Comparison of ENCODE assay signal across 8 mouse cellular contexts in the genomic region with DNA sequence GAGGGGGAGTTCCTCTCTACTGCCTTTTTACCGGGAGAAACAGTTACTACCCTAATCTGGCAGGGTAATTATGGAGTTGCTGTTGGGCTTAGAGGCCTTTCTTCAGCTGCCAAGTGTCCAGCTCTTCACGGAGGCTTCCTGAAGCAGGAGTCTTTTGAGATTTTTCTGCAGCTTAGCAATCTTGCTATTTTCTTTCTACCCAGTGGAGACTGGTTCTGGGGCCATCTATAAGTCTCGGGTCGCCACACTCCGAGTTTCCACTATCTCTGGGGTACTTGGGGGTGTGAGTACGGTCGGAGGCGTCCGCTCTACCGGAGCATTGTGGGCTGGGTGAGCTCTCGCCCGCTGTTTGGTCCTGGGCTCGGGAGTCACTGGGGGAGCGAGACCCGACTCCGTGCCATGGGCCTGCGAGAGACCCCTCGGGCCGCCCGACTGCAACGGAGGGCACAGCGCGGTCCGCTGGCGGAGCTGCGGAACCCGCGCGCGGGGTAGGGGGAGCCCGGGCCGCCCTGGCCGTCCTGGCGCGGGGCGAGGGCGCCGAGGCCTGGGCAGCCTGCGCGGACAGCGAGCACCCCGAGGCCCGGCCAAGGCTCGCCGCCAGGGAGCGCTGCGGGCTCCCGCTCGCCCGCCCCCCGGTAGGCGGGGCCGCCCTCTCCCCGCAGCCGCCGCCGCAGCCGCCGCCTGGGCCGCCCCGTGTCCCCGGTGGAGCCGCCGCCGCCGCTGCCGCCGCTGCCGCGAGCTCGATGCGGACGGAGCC. TPM values are rescaled to one million over a fixed set of nuclear protein-coding genes. Genes with fewer than 3 reads are reported as not detected.
DNase-seq lines count a peak whose midpoint lies in the region; ATAC-seq and TF ChIP-seq lines count a peak whose summit lies in the region.

A gene (plus strand): TSS at position 661 of the 757 bp plus-strand sequence.

- peaks cover 32% of the 10 kb centered on the region for H3K36me3 ChIP-seq in heart, embryonic 14.5 days (ENCODE audit: control insufficient read depth, insufficient read depth, low read length)
- peaks cover 4% of the 10 kb centered on the region; the same call in 1 of the 2 replicates for H3K36me3 ChIP-seq in liver, embryonic 14.5 days (replicated peaks; ENCODE audit: control insufficient read depth, insufficient read depth, low read depth)
- H3K36me3 ChIP-seq in neural tube, embryonic 12.5 days: peaks cover 28% of the 10 kb centered on the region
- H3K36me3 ChIP-seq in stomach, postnatal 0 days (ENCODE audit: control insufficient read depth, insufficient read depth, low read length): peaks cover 8% of the 10 kb centered on the region

- DNase-seq in kidney, postnatal 10 days: peak; percentile 94
- peak; percentile 60 to 66 (median 61) for DNase-seq in liver, embryonic 14.5 days (ENCODE audit: low read depth in 3 of 3, low spot score in 3 of 3)
- peak; percentile 90 for DNase-seq in stomach, postnatal 0 days (ENCODE audit: low spot score)

- H3K4me2 ChIP-seq in heart, embryonic 14.5 days (ENCODE audit: low read length): peak within 1 kb of the TSS; percentile 90
- peak within 1 kb of the TSS; percentile 92 for H3K4me2 ChIP-seq in liver, embryonic 14.5 days (ENCODE audit: low read depth)
- peak within 1 kb of the TSS; percentile 76 for H3K4me2 ChIP-seq in neural tube, embryonic 12.5 days (replicated peaks)
- peak within 1 kb of the TSS; percentile 82 for H3K4me2 ChIP-seq in stomach, postnatal 0 days (replicated peaks; ENCODE audit: low read depth)

- no peaks in the 10 kb centered on the region for H3K9me3 ChIP-seq in heart, embryonic 14.5 days (ENCODE audit: control insufficient read depth, low read length)
- no peaks in the 10 kb centered on the region for H3K9me3 ChIP-seq in liver, embryonic 14.5 days (ENCODE audit: control insufficient read depth, low read length)
- H3K9me3 ChIP-seq in neural tube, embryonic 12.5 days: no peaks in the 10 kb centered on the region
- H3K9me3 ChIP-seq in stomach, postnatal 0 days (ENCODE audit: control insufficient read depth, low read length): no peaks in the 10 kb centered on the region

- peak within 1 kb of the TSS; percentile 92 for H3K27ac ChIP-seq in brown adipose tissue, adult 24 weeks (replicated peaks; ENCODE audit: low read depth, low read length)
- peak within 1 kb of the TSS; percentile 93 for H3K27ac ChIP-seq in heart, embryonic 14.5 days (replicated peaks in 1 of 2; ENCODE audit: control insufficient read depth in 1 of 2, insufficient read depth in 1 of 2, low read depth in 2 of 2, low read length in 2 of 2)
- peak within 1 kb of the TSS; percentile 34 for H3K27ac ChIP-seq in liver, embryonic 14.5 days
- peak within 1 kb of the TSS; percentile 91 for H3K27ac ChIP-seq in neural tube, embryonic 12.5 days
- H3K27ac ChIP-seq in stomach, postnatal 0 days (replicated peaks): peak within 1 kb of the TSS; percentile 93

- peak within 1 kb of the TSS; percentile 96 for H3K4me3 ChIP-seq in brown adipose tissue, adult 24 weeks (ENCODE audit: insufficient read depth, low read depth, low read length)
- H3K4me3 ChIP-seq in heart, embryonic 14.5 days (ENCODE audit: control insufficient read depth in 1 of 2, insufficient read depth in 1 of 2, low read depth in 1 of 2, low read length in 2 of 2): peak within 1 kb of the TSS; percentile 58 to 84
- H3K4me3 ChIP-seq in liver, embryonic 14.5 days (ENCODE audit: insufficient read depth in 1 of 2, low read depth in 2 of 2, low read length in 2 of 2): peak within 1 kb of the TSS; percentile 65 to 89
- peak within 1 kb of the TSS; percentile 92 for H3K4me3 ChIP-seq in neural tube, embryonic 12.5 days
- H3K4me3 ChIP-seq in stomach, postnatal 0 days (ENCODE audit: low read depth, low read length): peak within 1 kb of the TSS; percentile 90

- TF ChIP-seq EP300 in liver, embryonic 14.5 days (IDR thresholded peaks at IDR 0.05; ENCODE audit: low read depth): no peak
- TF ChIP-seq EP300 in stomach, postnatal 0 days (optimal IDR thresholded peaks at IDR 0.05): no peak

- peak within 1 kb of the TSS; percentile 95 for H3K9ac ChIP-seq in heart, embryonic 14.5 days (ENCODE audit: low read length)
- H3K9ac ChIP-seq in liver, embryonic 14.5 days (replicated peaks): peak within 1 kb of the TSS; percentile 89
- H3K9ac ChIP-seq in neural tube, embryonic 12.5 days: peak within 1 kb of the TSS; percentile 96
- peak within 1 kb of the TSS; percentile 96 for H3K9ac ChIP-seq in stomach, postnatal 0 days (ENCODE audit: low read length)

- peak; percentile 88 for ATAC-seq in CD4-positive, CD25-positive, alpha-beta regulatory T cell, adult 4 months
- ATAC-seq in erythroid progenitor cell, adult 5-6 weeks (replicated peaks; ENCODE audit: low FRiP score, poor library complexity, severe bottlenecking): peak; percentile 88
- peak; percentile 91 for ATAC-seq in heart, embryonic 14.5 days (ENCODE audit: insufficient number of reproducible peaks, insufficient read depth, low FRiP score, low read depth)
- peak; percentile 91 for ATAC-seq in liver, embryonic 14.5 days (ENCODE audit: insufficient read depth)
- ATAC-seq in neural tube, embryonic 12.5 days (ENCODE audit: low FRiP score, low read depth): peak; percentile 92
- peak; percentile 93 for ATAC-seq in stomach, postnatal 0 days (ENCODE audit: low FRiP score, low TSS enrichment)

- H3K4me1 ChIP-seq in brown adipose tissue, adult 24 weeks (ENCODE audit: control insufficient read depth, insufficient read depth, insufficient read length, low read length): peaks cover 7% of the 10 kb centered on the region; the same call in 1 of the 2 replicates
- H3K4me1 ChIP-seq in heart, embryonic 14.5 days (ENCODE audit: control insufficient read depth in 2 of 2, insufficient read depth in 2 of 2, low read length in 2 of 2): peaks cover 10 to 20% of the 10 kb centered on the region in 2 experiments
- H3K4me1 ChIP-seq in liver, embryonic 14.5 days (replicated peaks; ENCODE audit: control insufficient read depth in 2 of 2, insufficient read depth in 2 of 2, low read length in 1 of 2): peaks cover 5 to 25% of the 10 kb centered on the region in 2 experiments; a peak in 3 of 4 replicates
- H3K4me1 ChIP-seq in neural tube, embryonic 12.5 days: peaks cover 21% of the 10 kb centered on the region
- H3K4me1 ChIP-seq in stomach, postnatal 0 days (replicated peaks; ENCODE audit: control insufficient read depth, insufficient read depth): peaks cover 3% of the 10 kb centered on the region; the same call in 1 of the 2 replicates

- no peaks in the 10 kb centered on the region for H3K27me3 ChIP-seq in heart, embryonic 14.5 days (ENCODE audit: control insufficient read depth, insufficient read depth, low read length)
- H3K27me3 ChIP-seq in liver, embryonic 14.5 days (ENCODE audit: control insufficient read depth, insufficient read depth, low read length): no peaks in the 10 kb centered on the region
- no peaks in the 10 kb centered on the region for H3K27me3 ChIP-seq in neural tube, embryonic 12.5 days (replicated peaks)
- H3K27me3 ChIP-seq in stomach, postnatal 0 days (ENCODE audit: control insufficient read depth, insufficient read depth, low read length): no peaks in the 10 kb centered on the region

- peak; percentile 48 for TF ChIP-seq CTCF in liver, embryonic 14.5 days (IDR thresholded peaks at IDR 0.05; ENCODE audit: low read depth)
- peak; percentile 63 for TF ChIP-seq CTCF in stomach, postnatal 0 days (IDR thresholded peaks at IDR 0.05; ENCODE audit: low read depth)

- under 1% methylated on average over 58 of the region's 73 CpGs for WGBS in heart, embryonic 14.5 days
- WGBS in liver, embryonic 14.5 days (ENCODE audit: insufficient replicate concordance): under 1% methylated on average over 65 of the region's 73 CpGs
- WGBS in neural tube, embryonic 12.5 days: under 1% methylated on average over 60 of the region's 73 CpGs
- 0% methylated on average over 41 of the region's 73 CpGs for WGBS in stomach, postnatal 0 days

RNA-seq across cellular contexts. Expression of the gene that starts here (rescaled TPM):
- 1 to 10 TPM; 2.3 to 3.3 TPM for polyA plus RNA-seq in CD4-positive, CD25-positive, alpha-beta regulatory T cell, adult 4 months (2017; shearing (Covaris generic))
- 16.9 and 22.4 TPM in 2 replicates for polyA plus RNA-seq in brown adipose tissue, adult 24 weeks (2012; ENCODE audit: insufficient read depth, insufficient read length, missing spikeins)
- total RNA-seq in erythroid progenitor cell, adult 5-6 weeks (2015; ENCODE audit: low replicate concordance): 11.9 and 20.5 TPM in 2 replicates
- total RNA-seq in erythroid progenitor cell, adult 5-6 weeks (2017; ENCODE audit: low replicate concordance): 4.4 and 10.2 TPM in 2 replicates
- polyA plus RNA-seq in heart, embryonic 14.5 days (2014; fragmentation: Nextera tagmentation; extraction: Ambion mirVana): 7.9 and 9.9 TPM in 2 replicates
- 7.4 and 7.7 TPM in 2 replicates for polyA plus RNA-seq in liver, embryonic 14.5 days (2012; rRNA removed)
- polyA plus RNA-seq in liver, embryonic 14.5 days (2014; fragmentation: Nextera tagmentation; extraction: Ambion mirVana): 4.3 and 5.5 TPM in 2 replicates
- 10.2 and 13.2 TPM in 2 replicates for polyA plus RNA-seq in neural tube, embryonic 12.5 days (2016; fragmentation: Nextera tagmentation; extraction: Ambion mirVana)
- 2.9 and 4.3 TPM in 2 replicates for polyA plus RNA-seq in stomach, postnatal 0 days (2015; fragmentation: Nextera tagmentation; extraction: Ambion mirVana)

Comparison
In these comparisons a context has a peak if more than half of its experiments do, and no peak if none do; other contexts are left out.
1. Peak in every context shown above with its lines: DNase-seq, ATAC-seq, H3K4me3 ChIP-seq and H3K27ac ChIP-seq.
2. H3K27ac ChIP-seq: peak in every context shown above with its lines; median percentile 93 in heart, embryonic 14.5 days; 93 in stomach, postnatal 0 days; 92 in brown adipose tissue, adult 24 weeks; 91 in neural tube, embryonic 12.5 days; 34 in liver, embryonic 14.5 days.